Mouse (Mus musculus) forebrain, embryonic 12.5 days (tissue): ENCODE measurements at regions not wholly inside any gene's neighbourhood (a gene's known extent, or its start where the extent isn't known, plus 50 kb on each side); places are given as distances from the start of the nearest gene placed in this dataset.

ENCODE experiments used
- ATAC-seq: fragments of 200-750 bp; cut with Nextera tagmentation; 2 replicates; pipeline ENCODE4 v1.8.0; 2017; ENCODE audit warnings: moderate TSS enrichment; ENCODE audit not compliant: low FRiP score
- H3K27ac ChIP-seq: fragments of 300-500 bp; sonication (generic); 2 replicates; pipeline ENCODE4 v1.5.1; 2016; ENCODE audit warnings: mild to moderate bottlenecking
- H3K27me3 ChIP-seq: fragments of 300-500 bp; sonication (generic); 2 replicates; pipeline ENCODE4 v1.6.1; 2016; ENCODE audit warnings: mild to moderate bottlenecking
- H3K36me3 ChIP-seq: fragments of 300-500 bp; sonication (generic); replicated peaks from 2 replicates; pipeline ENCODE4 v1.6.1; 2016; ENCODE audit warnings: mild to moderate bottlenecking
- H3K4me1 ChIP-seq: fragments of 300-500 bp; sonication (generic); 2 replicates; pipeline ENCODE4 v1.6.1; 2016
- H3K4me2 ChIP-seq: fragments of 300-500 bp; sonication (generic); 2 replicates; pipeline ENCODE4 v1.6.1; 2016; ENCODE audit warnings: mild to moderate bottlenecking, moderate library complexity
- H3K4me3 ChIP-seq: fragments of 300-500 bp; sonication (generic); replicated peaks from 2 replicates; pipeline ENCODE4 v1.5.1; 2016; ENCODE audit warnings: mild to moderate bottlenecking
- H3K9ac ChIP-seq: fragments of 300-500 bp; sonication (generic); 2 replicates; pipeline ENCODE4 v1.6.1; 2016; ENCODE audit warnings: mild to moderate bottlenecking
- H3K9me3 ChIP-seq: fragments of 300-500 bp; sonication (generic); 2 replicates; pipeline ENCODE4 v1.6.1; 2016
- WGBS: fragments of 180-500 bp; shearing (Covaris S2); methylation state at CpG from one replicate; pipeline ENCODE4 v1.1.7; 2016; 5-methylcytosine and 5-hydroxymethylcytosine counted together

GRCm38 (mm10) chr17:9962893-9963436, 293.4 kb upstream of the Pabpc6 start:
- no peak overlapping the region for H3K27ac ChIP-seq
- no peak overlapping the region for H3K9ac ChIP-seq
- 91% methylated on average over 10 of the region's 10 CpGs for WGBS
- H3K4me2 ChIP-seq, result no peak overlapping the region
- H3K4me3 ChIP-seq, result no peak overlapping the region
- no peaks in the 10 kb centered on the region for H3K36me3 ChIP-seq
- no peaks in the 10 kb centered on the region for H3K27me3 ChIP-seq
- no peak for ATAC-seq
- H3K4me1 ChIP-seq, result peaks cover 8% of the 10 kb centered on the region
- no peaks in the 10 kb centered on the region for H3K9me3 ChIP-seq

- no peaks in the 10 kb centered on the region for H3K4me1 ChIP-seq
- ATAC-seq, result no peak
- H3K4me2 ChIP-seq, result no peak overlapping the region
- no peaks in the 10 kb centered on the region for H3K9me3 ChIP-seq
- H3K4me3 ChIP-seq, result no peak overlapping the region
- no peaks in the 10 kb centered on the region for H3K27me3 ChIP-seq
- 82% methylated on average over 3 of the region's 3 CpGs for WGBS
- no peak overlapping the region for H3K9ac ChIP-seq
- H3K36me3 ChIP-seq, result no peaks in the 10 kb centered on the region
- H3K27ac ChIP-seq, result no peak overlapping the region
These were observed 279.6 kb upstream of the Pabpc6 start for GRCm38 (mm10) chr17:9948985-9949667.

- H3K9me3 ChIP-seq, result no peaks in the 10 kb centered on the region
- ATAC-seq, result no peak
- WGBS, result 87% methylated on average over 7 of the region's 7 CpGs
- H3K4me3 ChIP-seq, result no peak overlapping the region
- no peak overlapping the region for H3K9ac ChIP-seq
- H3K4me1 ChIP-seq, result no peaks in the 10 kb centered on the region
- H3K27ac ChIP-seq, result no peak overlapping the region
- no peak overlapping the region for H3K4me2 ChIP-seq
- H3K36me3 ChIP-seq, result no peaks in the 10 kb centered on the region
- no peaks in the 10 kb centered on the region for H3K27me3 ChIP-seq
These were observed 278.1 kb upstream of the Pabpc6 start for GRCm38 (mm10) chr17:9947609-9948008.

- H3K4me1 ChIP-seq, result no peaks in the 10 kb centered on the region
- H3K36me3 ChIP-seq, result no peaks in the 10 kb centered on the region
- H3K9ac ChIP-seq, result no peak overlapping the region
- no peak for ATAC-seq
- no peaks in the 10 kb centered on the region for H3K27me3 ChIP-seq
- H3K27ac ChIP-seq, result no peak overlapping the region
- 90% methylated on average over 8 of the region's 8 CpGs for WGBS
- H3K4me2 ChIP-seq, result no peak overlapping the region
- H3K4me3 ChIP-seq, result no peak overlapping the region
- peaks cover 6% of the 10 kb centered on the region; the same call in 1 of the 2 replicates for H3K9me3 ChIP-seq
These were observed 275.0 kb upstream of the Pabpc6 start for GRCm38 (mm10) chr17:9944513-9944912.

GRCm38 (mm10) chr17:9942171-9942570, 272.7 kb upstream of the Pabpc6 start:
- Histone ChIP-seq H3K27me3 (no peaks in the 10 kb centered on the region), H3K9me3 (peaks cover 6% of the 10 kb centered on the region; the same call in 1 of the 2 replicates), H3K4me3 (no peak overlapping the region), H3K36me3 (no peaks in the 10 kb centered on the region), H3K4me1 (no peaks in the 10 kb centered on the region; the same call in 1 of the 2 replicates), H3K9ac (no peak overlapping the region), H3K27ac (no peak overlapping the region), H3K4me2 (no peak overlapping the region)
- no peak for ATAC-seq
- 92% methylated on average over 4 of the region's 4 CpGs for WGBS

GRCm38 (mm10) chr17:9939576-9939975, 270.1 kb upstream of the Pabpc6 start:
- no peak overlapping the region for H3K4me2 ChIP-seq
- 85% methylated on average over 6 of the region's 6 CpGs for WGBS
- no peaks in the 10 kb centered on the region for H3K36me3 ChIP-seq
- no peak for ATAC-seq
- no peaks in the 10 kb centered on the region; the same call in 1 of the 2 replicates for H3K4me1 ChIP-seq
- H3K4me3 ChIP-seq, result no peak overlapping the region
- H3K9me3 ChIP-seq, result peaks cover 6% of the 10 kb centered on the region; the same call in 1 of the 2 replicates
- no peak overlapping the region for H3K9ac ChIP-seq
- H3K27ac ChIP-seq, result no peak overlapping the region
- H3K27me3 ChIP-seq, result no peaks in the 10 kb centered on the region

- 61% methylated on average over 10 of the region's 10 CpGs for WGBS
- H3K4me2 ChIP-seq, result no peak overlapping the region
- H3K9me3 ChIP-seq, result peaks cover 6% of the 10 kb centered on the region; the same call in 1 of the 2 replicates
- no peak overlapping the region for H3K27ac ChIP-seq
- no peaks in the 10 kb centered on the region for H3K27me3 ChIP-seq
- H3K4me1 ChIP-seq, result no peaks in the 10 kb centered on the region; the same call in 1 of the 2 replicates
- H3K9ac ChIP-seq, result no peak overlapping the region
- no peak overlapping the region for H3K4me3 ChIP-seq
- no peaks in the 10 kb centered on the region for H3K36me3 ChIP-seq
- no peak; the same call in 1 of the 2 replicates for ATAC-seq
These were observed 268.9 kb upstream of the Pabpc6 start for GRCm38 (mm10) chr17:9938426-9938825.

- Histone ChIP-seq H3K9me3 (peaks cover 6% of the 10 kb centered on the region; the same call in 1 of the 2 replicates), H3K36me3 (no peaks in the 10 kb centered on the region), H3K4me3 (no peak overlapping the region), H3K4me2 (no peak overlapping the region), H3K9ac (no peak overlapping the region), H3K27ac (no peak overlapping the region), H3K27me3 (no peaks in the 10 kb centered on the region), H3K4me1 (no peaks in the 10 kb centered on the region; the same call in 1 of the 2 replicates)
- WGBS, result 90% methylated on average over 5 of the region's 5 CpGs
- ATAC-seq, result no peak
These were observed 267.7 kb upstream of the Pabpc6 start for GRCm38 (mm10) chr17:9937211-9937610.

GRCm38 (mm10) chr17:9932186-9932585, 262.7 kb upstream of the Pabpc6 start:
- no peak overlapping the region for H3K4me2 ChIP-seq
- H3K9ac ChIP-seq, result no peak overlapping the region
- H3K27ac ChIP-seq, result no peak overlapping the region
- no peaks in the 10 kb centered on the region for H3K36me3 ChIP-seq
- ATAC-seq, result no peak
- H3K9me3 ChIP-seq, result no peaks in the 10 kb centered on the region
- 87% methylated on average over 8 of the region's 8 CpGs for WGBS
- peaks cover 31% of the 10 kb centered on the region for H3K4me1 ChIP-seq
- 0 out of 2 replicates have a peak, but pooled peaks cover 4% of the 10 kb centered on the region for H3K27me3 ChIP-seq
- no peak overlapping the region for H3K4me3 ChIP-seq

- WGBS, result 85% methylated on average over 6 of the region's 6 CpGs
- ATAC-seq, result no peak
These were observed 262.0 kb upstream of the Pabpc6 start for GRCm38 (mm10) chr17:9931526-9931925.

GRCm38 (mm10) chr17:9929448-9930088, 260.1 kb upstream of the Pabpc6 start:
- peak overlapping the region; percentile 46 for H3K27ac ChIP-seq
- 40% methylated on average over 8 of the region's 8 CpGs for WGBS

More at GRCm38 (mm10) chr17:9931526-9931925, 262.0 kb upstream of the Pabpc6 start:
- H3K36me3 ChIP-seq, result no peaks in the 10 kb centered on the region
- H3K4me3 ChIP-seq, result no peak overlapping the region
- 0 out of 2 replicates have a peak, but pooled peaks cover 4% of the 10 kb centered on the region for H3K27me3 ChIP-seq
- H3K4me1 ChIP-seq, result peaks cover 31% of the 10 kb centered on the region
- H3K4me2 ChIP-seq, result no peak overlapping the region
- H3K9ac ChIP-seq, result no peak overlapping the region
- no peaks in the 10 kb centered on the region for H3K9me3 ChIP-seq
- H3K27ac ChIP-seq, result no peak overlapping the region

GRCm38 (mm10) chr17:9927724-9928123, 258.2 kb upstream of the Pabpc6 start:
- no peak for ATAC-seq
- Histone ChIP-seq H3K27ac (no peak overlapping the region), H3K4me1 (peaks cover 31% of the 10 kb centered on the region), H3K4me3 (no peak overlapping the region), H3K36me3 (no peaks in the 10 kb centered on the region), H3K27me3 (0 out of 2 replicates have a peak, but pooled peaks cover 4% of the 10 kb centered on the region), H3K4me2 (no peak overlapping the region), H3K9me3 (no peaks in the 10 kb centered on the region), H3K9ac (no peak overlapping the region)
- WGBS, result 66% methylated on average over 8 of the region's 8 CpGs

More at GRCm38 (mm10) chr17:9929448-9930088, 260.1 kb upstream of the Pabpc6 start:
- peaks cover 31% of the 10 kb centered on the region for H3K4me1 ChIP-seq
- no peak overlapping the region for H3K4me3 ChIP-seq
- H3K27me3 ChIP-seq, result 0 out of 2 replicates have a peak, but pooled peaks cover 4% of the 10 kb centered on the region
- H3K4me2 ChIP-seq, result no peak overlapping the region
- ATAC-seq, result 0 out of 2 replicates have a peak, but pooled peaks have one; percentile 33
- H3K36me3 ChIP-seq, result no peaks in the 10 kb centered on the region
- no peak overlapping the region for H3K9ac ChIP-seq
- no peaks in the 10 kb centered on the region for H3K9me3 ChIP-seq
